Mouse (Mus musculus) heart, adult 9 months (tissue): ENCODE measurements at regions not wholly inside any gene's neighbourhood (a gene's known extent, or its start where the extent isn't known, plus 50 kb on each side); places are given as distances from the start of the nearest gene placed in this dataset.

Experiments
- DNase-seq, 2 experiments: peaks; one replicate each; pipeline ENCODE4 v3.0.0; 2022; ENCODE audit warnings: low spot score in 2 of 2

- DNase-seq = no peak
Measured at GRCm38 (mm10) chr5:101596996-101597395, 67.8 kb downstream of the Nkx6-1 start.

GRCm38 (mm10) chr5:101591236-101591635 lies 73.6 kb downstream of the Nkx6-1 start:
- no peak for DNase-seq

DNA sequence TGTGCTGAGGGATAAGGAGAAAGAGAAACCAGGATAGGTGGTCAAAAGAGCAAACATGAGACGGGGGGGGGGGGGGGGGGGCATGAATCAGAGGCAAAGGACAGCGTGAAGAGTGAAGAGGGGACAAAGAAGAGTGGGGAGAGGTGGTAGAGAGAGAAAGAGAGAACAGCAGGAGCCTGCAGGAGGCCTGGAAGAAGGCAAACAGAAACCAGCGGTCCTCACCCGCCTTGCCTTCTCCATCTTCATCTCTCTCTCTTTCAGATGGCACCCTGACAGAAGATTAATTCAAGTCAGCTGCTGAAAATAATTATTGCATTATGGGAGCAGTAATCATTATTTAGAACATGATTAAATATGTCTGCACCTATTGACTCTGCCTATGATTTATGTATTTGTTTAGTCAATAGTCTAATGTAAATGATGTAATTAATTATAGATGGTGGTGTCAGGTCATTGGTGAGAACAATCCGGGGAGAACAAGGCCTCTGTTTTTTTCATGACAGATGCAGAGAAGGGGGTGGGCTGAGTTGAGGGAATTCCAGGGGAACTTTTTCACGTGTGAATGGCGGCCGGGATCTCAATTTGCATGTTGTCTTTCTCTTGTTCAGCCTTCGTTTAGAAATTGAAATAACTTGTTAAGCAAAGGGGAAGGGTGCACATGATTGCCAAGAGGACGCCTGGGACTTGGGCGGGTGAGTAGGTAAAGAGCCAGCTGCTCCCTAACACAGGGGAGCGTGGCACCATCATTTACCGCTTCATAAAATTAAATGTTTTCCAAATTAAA lies 74.3 kb downstream of the Nkx6-1 start:
- no peak for DNase-seq

- no peak for DNase-seq
Measured at GRCm38 (mm10) chr5:101572966-101573365, 91.8 kb downstream of the Nkx6-1 start.

DNA sequence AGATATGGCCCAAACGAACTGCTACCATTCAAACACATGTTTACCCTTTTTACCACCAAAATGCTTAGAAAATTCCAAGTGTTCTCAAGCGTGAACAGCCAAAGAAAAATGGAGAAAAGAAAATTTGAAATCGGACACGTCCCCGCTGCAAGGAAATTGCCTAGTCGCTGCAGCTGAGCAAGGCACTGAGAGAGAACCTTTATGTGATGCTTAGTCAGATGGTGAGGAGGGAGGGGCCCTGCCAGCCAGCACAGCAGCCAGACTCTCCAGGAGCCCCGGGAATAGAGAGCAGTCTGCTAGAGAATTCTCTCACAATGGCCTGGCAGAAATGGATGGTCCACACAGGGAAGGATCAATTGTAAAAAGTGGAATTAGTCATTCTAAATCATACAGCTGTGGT lies 99.0 kb downstream of the Nkx6-1 start:
- DNase-seq = no peak

GRCm38 (mm10) chr5:101560366-101560765 lies 104.4 kb downstream of the Nkx6-1 start:
- DNase-seq = no peak

DNA sequence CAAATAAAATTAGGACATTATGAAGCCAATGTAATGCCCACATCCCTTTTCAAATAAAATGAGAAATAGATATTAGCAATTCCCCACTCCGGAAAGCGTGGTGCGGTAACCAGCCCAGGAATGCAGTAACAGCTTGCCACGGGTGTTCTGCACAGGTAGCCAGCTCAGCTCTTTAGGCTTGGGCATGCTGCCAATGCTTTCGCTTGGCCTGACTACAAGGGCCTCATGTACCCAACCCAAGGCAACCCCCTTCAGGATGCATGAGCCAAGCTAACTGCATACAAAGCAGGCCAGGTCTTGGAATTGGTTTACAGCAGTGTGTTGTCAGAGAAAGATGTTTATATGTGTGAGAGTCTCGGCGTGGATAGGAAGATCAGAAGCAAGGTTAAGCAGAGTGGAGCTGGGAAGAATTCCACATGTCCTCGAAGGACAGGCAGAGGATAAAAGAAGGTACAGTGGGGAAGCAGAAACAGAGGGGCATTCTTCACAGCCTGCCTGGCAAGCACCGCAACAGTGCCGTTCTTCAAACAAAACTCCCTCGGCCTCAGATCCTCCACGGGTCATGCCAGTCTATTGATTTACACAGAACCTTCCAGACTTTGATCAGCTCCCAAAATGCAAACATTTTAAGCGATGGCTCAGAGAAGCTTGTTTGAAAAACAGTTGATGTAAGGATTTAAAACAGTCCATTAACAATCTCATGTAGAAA lies 106.4 kb downstream of the Nkx6-1 start:
- no peak for DNase-seq

- no peak for DNase-seq
Measured at GRCm38 (mm10) chr5:101557156-101557555, 107.6 kb downstream of the Nkx6-1 start.

DNA sequence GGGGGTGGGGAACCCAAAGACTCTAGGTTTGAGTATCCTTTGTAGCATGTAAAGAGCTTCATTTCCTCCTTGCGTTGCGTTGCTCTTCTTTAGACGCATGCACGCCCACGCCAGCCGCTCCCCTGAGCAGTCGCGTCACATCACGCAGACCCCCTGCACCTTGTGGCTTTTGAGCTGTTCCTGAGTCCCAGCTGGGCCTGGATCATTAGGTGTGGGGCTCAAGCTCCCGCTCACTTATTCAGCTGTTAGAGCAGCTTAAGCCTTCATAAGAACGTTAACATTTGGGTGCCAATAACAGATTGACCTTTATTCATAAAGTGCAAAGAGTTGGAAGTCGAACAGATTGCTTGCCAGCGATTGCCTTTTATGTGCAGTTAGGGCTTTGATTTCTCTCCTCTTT lies 121.5 kb downstream of the Nkx6-1 start:
- DNase-seq = no peak

DNA sequence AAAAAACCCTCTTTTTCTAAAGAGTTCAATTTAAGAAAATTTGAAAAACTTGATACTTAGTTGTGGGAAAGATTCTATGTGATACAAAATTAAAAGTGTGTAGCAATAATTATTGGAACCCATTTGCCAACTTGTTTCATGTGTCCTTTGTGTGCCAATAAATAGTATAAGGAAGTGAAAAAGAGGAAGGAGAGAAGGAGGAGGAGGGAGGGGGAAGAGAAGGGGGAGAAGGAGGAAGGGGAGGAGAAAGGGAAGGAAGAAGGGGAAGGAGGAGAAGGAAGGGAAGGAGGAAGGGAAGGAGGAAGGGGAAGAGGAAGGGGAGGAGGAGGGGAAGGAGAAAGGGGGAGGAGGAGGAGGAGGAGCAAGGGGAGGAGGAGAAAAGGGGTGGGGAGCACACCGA lies 125.0 kb downstream of the Nkx6-1 start:
- DNase-seq = no peak

DNA sequence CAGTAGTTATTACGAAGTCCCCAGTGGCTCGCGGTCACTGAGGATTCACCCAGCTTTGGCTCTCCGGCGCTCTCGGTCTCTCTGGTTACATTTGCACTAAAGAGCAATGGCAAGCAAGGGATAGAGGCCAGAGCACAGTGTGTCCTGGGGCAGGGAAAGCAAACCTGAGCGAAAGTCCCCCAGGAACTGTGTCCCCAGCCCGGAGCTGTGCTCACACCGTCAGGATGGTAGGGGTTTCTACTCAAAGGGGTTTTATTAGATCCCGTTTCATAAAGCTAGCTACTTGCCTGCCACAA lies 125.6 kb downstream of the Nkx6-1 start:
- DNase-seq = no peak

DNA sequence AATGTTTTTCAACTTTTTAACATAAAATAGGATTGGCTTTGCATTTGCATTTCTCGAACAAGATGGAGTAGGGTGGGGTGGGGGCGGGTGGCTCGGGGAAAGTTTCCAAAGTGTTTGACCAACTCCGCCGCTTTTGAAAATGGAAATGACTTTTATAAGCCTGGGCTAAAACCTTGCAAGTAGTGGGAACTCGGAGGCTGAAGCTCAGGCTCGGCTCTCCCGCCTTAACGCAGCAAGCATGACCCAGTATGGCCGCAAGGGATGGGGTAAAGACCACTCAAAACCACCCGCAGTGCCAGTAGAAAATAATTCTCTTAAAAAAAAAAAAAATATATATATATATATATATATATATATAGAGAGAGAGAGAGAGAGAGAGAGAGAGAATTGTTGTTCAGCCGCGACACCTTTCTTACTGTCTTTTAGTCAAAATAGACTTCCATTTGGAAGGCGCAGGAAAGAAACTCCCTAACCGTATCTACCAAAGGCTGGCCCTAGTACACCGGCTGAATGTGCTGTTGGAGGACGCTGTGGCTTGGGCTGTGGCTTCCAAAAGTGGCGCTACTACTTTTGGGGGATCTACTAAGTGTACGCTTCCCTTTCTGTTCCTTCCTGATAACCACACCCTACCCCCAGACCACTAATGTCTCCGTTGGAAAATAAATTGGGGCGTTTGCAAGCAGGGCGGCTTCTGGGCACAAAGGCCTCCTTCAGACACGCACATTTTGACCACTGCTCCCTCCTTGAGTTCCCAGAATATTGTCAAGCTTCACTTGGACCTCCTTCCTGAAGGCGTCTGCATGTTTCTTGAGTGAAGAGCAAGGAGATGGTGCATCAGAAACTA lies 126.2 kb downstream of the Nkx6-1 start:
- DNase-seq = no peak

DNA sequence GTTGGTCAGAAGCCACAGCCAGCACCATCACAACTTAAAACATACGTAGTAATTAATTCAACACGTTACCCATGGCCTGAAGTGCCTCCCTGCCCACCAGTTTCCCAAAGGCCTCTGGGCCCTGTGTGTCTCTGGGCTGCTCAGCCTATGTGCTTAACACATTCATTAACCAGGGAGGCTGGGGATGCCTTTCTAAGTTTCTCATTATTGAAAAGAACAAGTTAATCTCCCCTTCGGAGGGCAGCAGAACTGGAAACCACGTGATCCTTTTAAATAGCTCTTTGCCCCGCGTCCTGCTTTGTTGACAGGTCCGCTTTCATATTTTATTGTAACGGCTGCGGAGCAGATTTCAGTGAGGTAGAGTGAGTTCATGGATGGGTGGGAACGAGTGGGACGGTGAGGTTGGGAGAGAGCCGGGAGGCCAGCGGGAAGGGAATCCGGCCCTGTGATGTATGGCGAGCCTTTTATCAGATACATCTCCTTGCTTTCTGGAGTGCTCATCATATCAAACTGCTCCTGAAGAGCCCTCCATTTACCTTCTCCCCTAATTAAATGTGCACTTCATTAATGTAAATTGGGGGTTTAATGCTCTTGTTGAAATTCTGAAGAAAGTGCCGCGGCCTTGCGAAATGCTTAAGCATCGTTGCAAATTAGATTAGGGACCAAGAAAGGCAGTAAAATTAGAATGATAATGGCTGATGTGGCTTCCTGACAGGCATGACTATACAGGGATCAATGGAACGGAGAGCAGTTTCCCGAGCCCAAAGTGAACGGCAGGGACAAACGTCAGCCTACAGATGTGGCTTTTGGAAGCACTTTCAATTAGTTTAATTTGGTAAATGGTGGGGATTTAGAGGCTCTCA lies 127.0 kb downstream of the Nkx6-1 start:
- no peak for DNase-seq

DNA sequence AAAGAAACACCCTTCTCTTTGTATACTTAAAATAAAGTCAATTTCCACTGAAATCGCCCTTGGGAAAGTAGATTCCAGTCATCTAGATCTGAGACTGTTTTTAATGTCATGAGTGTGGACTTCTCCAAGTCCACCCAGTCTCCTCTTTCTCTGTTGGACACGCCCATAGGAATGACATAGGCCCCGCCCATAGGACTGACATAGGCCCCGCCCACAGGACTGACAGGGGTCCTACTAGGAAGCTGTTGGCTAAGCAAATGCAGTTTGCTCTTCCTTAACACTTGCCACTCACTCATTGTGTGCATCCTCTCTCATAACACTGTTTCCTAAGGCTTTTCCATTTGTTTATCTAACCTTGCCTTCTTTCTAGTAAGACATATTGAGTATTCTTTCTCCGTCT lies 129.3 kb downstream of the Nkx6-1 start:
- DNase-seq = no peak

DNA sequence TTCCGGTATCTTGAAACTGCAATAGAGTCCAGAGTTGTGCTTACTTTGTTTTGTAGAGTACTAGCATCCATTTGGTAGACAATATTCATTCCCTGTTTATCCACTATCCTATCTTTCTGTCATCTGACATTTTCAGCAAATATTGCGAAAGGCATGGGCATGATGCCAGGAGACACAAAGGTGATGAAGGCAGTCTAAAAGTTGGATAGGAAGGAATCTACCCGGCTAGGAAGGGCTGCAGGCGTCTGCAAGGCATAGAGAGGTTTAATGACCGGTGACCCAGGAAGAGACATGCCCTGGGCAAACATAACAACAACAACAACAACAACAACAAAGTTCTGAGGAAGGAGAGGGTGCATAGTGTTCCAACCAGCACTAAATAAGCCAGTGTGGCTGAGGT lies 139.4 kb downstream of the Nkx6-1 start:
- no peak for DNase-seq

GRCm38 (mm10) chr5:101524670-101525069 lies 140.1 kb downstream of the Nkx6-1 start:
- DNase-seq = no peak

GRCm38 (mm10) chr5:101523902-101524301 lies 140.9 kb downstream of the Nkx6-1 start:
- DNase-seq = no peak

DNA sequence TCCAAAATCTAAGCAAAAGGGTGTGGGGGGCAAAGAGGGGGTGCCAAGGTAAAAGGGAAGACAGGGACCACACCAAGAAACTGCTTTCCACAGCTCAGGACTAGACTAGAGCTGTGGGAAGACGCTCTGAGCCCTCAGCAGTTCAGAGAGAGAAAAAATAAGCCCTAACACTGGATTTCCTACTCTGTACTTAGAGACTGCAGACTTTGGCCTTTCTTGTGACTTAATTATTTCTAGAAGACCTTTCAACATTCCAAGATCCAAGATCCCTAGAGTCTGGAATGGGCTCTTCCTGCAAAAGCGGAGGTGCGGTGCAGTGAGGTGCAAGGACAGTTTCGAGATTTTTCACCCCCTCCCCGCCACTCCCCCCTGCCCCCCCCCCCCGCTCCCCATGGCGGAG lies 141.3 kb downstream of the Nkx6-1 start:
- no peak for DNase-seq

GRCm38 (mm10) chr5:101520935-101521655 lies 143.7 kb downstream of the Nkx6-1 start:
- DNase-seq = no peak

GRCm38 (mm10) chr5:101518791-101519547 lies 145.8 kb downstream of the Nkx6-1 start:
- DNase-seq = no peak
